8 mouse cellular contexts compared by ENCODE assay signal in the genomic region with DNA sequence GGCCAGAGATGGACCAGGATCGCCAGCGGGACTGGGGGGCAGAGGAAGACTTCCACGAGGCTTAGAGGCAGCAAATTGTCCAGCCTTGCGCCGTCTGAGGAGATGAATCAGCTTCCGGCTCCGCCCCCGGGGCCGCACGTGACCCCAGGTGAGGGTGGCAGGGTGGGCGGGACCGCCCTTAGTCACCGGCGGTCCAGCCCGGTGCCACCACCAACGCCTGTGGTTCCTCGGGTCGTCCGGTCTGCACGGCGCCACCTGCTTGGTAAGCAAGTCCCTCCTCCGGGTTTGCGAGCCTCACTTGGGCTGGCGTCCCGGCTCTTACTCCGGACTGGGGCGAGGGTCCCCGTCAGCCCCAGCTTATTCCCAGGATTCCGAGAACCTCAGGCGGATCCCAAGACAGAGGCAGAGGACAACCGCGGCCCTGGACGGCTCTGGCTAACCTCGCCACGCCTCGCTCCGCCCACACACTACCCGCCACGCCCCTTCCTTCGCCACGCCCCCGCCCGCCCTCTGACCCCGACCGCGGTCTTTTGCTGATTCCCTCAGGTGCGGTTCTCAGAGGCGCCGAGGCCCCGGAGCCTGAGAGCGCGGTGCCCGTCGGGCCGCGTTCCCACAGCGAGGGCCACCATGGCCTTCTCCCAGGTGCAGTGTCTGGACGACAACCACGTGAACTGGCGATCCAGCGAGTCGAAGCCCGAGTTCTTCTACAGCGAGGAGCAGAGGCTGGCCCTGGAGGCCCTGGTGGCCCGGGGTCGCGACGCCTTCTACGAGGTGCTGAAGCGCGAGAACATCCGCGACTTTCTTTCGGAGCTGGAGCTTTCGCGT. TPM values are rescaled to one million over a fixed set of nuclear protein-coding genes. Genes with fewer than 3 reads are reported as not detected.
A peak's percentile ranks its signal among the peaks of the same experiment; 100 is the strongest.
DNase-seq lines count a peak whose midpoint lies in the region; ATAC-seq lines count a peak whose summit lies in the region.

TSS of gene Fam83g (plus strand) at position 185 of the 825 bp plus-strand sequence.

- no peak within 1 kb of the TSS for H3K27ac ChIP-seq in embryonic facial prominence, embryonic 13.5 days
- peak within 1 kb of the TSS; percentile 58; the same call in 1 of the 2 replicates for H3K27ac ChIP-seq in heart, embryonic 13.5 days (replicated peaks)
- H3K27ac ChIP-seq in kidney, embryonic 16.5 days (ENCODE audit: low read length): 0 out of 2 replicates have a peak within 1 kb of the TSS, but pooled peaks have one; percentile 30

- H3K36me3 ChIP-seq in embryonic facial prominence, embryonic 13.5 days: no peaks in the 10 kb centered on the region
- H3K36me3 ChIP-seq in heart, embryonic 13.5 days: no peaks in the 10 kb centered on the region
- no peaks in the 10 kb centered on the region for H3K36me3 ChIP-seq in kidney, embryonic 16.5 days (ENCODE audit: insufficient read depth, low read length)

- peak within 1 kb of the TSS; percentile 75 for H3K4me2 ChIP-seq in embryonic facial prominence, embryonic 13.5 days
- peak within 1 kb of the TSS; percentile 83 for H3K4me2 ChIP-seq in heart, embryonic 13.5 days
- H3K4me2 ChIP-seq in kidney, embryonic 16.5 days (replicated peaks; ENCODE audit: low read depth, low read length): peak within 1 kb of the TSS; percentile 65

- H3K4me3 ChIP-seq in embryonic facial prominence, embryonic 13.5 days: peak within 1 kb of the TSS; percentile 51
- peak within 1 kb of the TSS; percentile 60 for H3K4me3 ChIP-seq in heart, embryonic 13.5 days
- peak within 1 kb of the TSS; percentile 51 for H3K4me3 ChIP-seq in kidney, embryonic 16.5 days (ENCODE audit: low read length)

- ATAC-seq in embryonic facial prominence, embryonic 13.5 days (ENCODE audit: insufficient number of reproducible peaks, insufficient read depth, low FRiP score, low TSS enrichment, low read depth): peak; percentile 16; the same call in 1 of the 2 replicates
- peak; percentile 65 for ATAC-seq in heart, embryonic 13.5 days (ENCODE audit: extremely low read depth, insufficient number of reproducible peaks, low FRiP score, low TSS enrichment)
- ATAC-seq in kidney, embryonic 16.5 days (ENCODE audit: low FRiP score, low TSS enrichment): peak; percentile 73

- peak; percentile 82 for DNase-seq in ZHBTc4 (ENCODE audit: low read depth, low spot score)
- DNase-seq in lung, postnatal 25 days (ENCODE audit: low spot score): peak; percentile 68
- peak; percentile 61 for DNase-seq in spleen, adult 12 weeks (ENCODE audit: low spot score)
- no peak for DNase-seq in right cerebral cortex, postnatal 14 days
- no peak for DNase-seq in cerebellum, adult 11-12 months

- no peaks in the 10 kb centered on the region for H3K9me3 ChIP-seq in embryonic facial prominence, embryonic 13.5 days
- no peaks in the 10 kb centered on the region for H3K9me3 ChIP-seq in heart, embryonic 13.5 days
- H3K9me3 ChIP-seq in kidney, embryonic 16.5 days (ENCODE audit: low read length): no peaks in the 10 kb centered on the region

- peaks cover 36% of the 10 kb centered on the region for H3K27me3 ChIP-seq in embryonic facial prominence, embryonic 13.5 days
- H3K27me3 ChIP-seq in heart, embryonic 13.5 days (replicated peaks): peaks cover 41% of the 10 kb centered on the region
- peaks cover 24% of the 10 kb centered on the region for H3K27me3 ChIP-seq in kidney, embryonic 16.5 days (ENCODE audit: insufficient read depth, low read length)

- peaks cover 28% of the 10 kb centered on the region for H3K4me1 ChIP-seq in embryonic facial prominence, embryonic 13.5 days
- peaks cover 58% of the 10 kb centered on the region for H3K4me1 ChIP-seq in heart, embryonic 13.5 days
- peaks cover 7% of the 10 kb centered on the region for H3K4me1 ChIP-seq in kidney, embryonic 16.5 days (ENCODE audit: insufficient read depth, low read length)

- WGBS in embryonic facial prominence, embryonic 13.5 days: under 1% methylated on average over 76 of the region's 76 CpGs
- WGBS in heart, embryonic 13.5 days: 1% methylated on average over 76 of the region's 76 CpGs
- WGBS in kidney, embryonic 16.5 days: under 1% methylated on average over 74 of the region's 76 CpGs

- peak within 1 kb of the TSS; percentile 64 for H3K9ac ChIP-seq in embryonic facial prominence, embryonic 13.5 days
- H3K9ac ChIP-seq in heart, embryonic 13.5 days: peak within 1 kb of the TSS; percentile 69
- H3K9ac ChIP-seq in kidney, embryonic 16.5 days (replicated peaks; ENCODE audit: low read length): peak within 1 kb of the TSS; percentile 48

RNA-seq across cellular contexts. Expression of gene Fam83g, which starts in this region (rescaled TPM):
- polyA plus RNA-seq in embryonic facial prominence, embryonic 13.5 days (2015; fragmentation: Nextera tagmentation; extraction: Ambion mirVana): 2.8 and 3.9 TPM in 2 replicates
- polyA plus RNA-seq in heart, embryonic 13.5 days (2015; fragmentation: Nextera tagmentation; extraction: Ambion mirVana): 1.5 and 1.6 TPM in 2 replicates
- 3.0 and 3.1 TPM in 2 replicates for polyA plus RNA-seq in kidney, embryonic 16.5 days (2015; fragmentation: Nextera tagmentation; extraction: Ambion mirVana)

Comparison
In these comparisons a context has a peak if more than half of its experiments do, and no peak if none do; other contexts are left out.
1. DNase-seq: peak in ZHBTc4 (single experiment), lung, postnatal 25 days (single experiment) and spleen, adult 12 weeks (single experiment); none in right cerebral cortex, postnatal 14 days (single experiment) and cerebellum, adult 11-12 months (single experiment).
2. ATAC-seq: peak in every context shown above with its lines; median percentile 73 in kidney, embryonic 16.5 days; 65 in heart, embryonic 13.5 days; 16 in embryonic facial prominence, embryonic 13.5 days.
3. Peak in every context shown above with its lines, with median percentiles within 50 percentile points of each other: H3K4me2 ChIP-seq, H3K4me3 ChIP-seq and H3K9ac ChIP-seq.